ENCODE assay signal across 11 mouse cellular contexts in the genomic region with DNA sequence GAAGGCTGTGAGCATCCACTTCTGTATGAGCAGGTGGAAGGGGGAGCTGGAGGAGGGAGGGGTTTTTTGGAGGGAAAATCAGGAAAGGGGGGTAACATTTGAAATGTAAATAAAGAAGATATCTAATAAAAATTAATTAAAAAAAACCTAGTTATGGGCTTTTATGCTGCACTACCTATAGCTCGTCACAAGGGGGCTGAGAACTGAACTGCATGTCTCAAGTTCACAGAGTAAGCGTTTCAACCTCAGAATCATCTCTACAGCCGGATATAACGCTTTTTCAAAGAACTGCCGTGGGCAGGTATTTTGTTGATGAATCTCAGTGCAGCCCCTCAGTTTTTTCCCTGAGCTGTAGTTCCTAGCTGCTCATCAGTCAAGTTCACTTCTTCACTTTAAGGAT. TPM values are rescaled to one million over a fixed set of nuclear protein-coding genes. Genes with fewer than 3 reads are reported as not detected.
A peak's percentile ranks its signal among the peaks of the same experiment; 100 is the strongest.
DNase-seq lines count a peak whose midpoint lies in the region; ATAC-seq and TF ChIP-seq lines count a peak whose summit lies in the region.
"Had no signal": no experiment of that assay in that cellular context is flagged by ENCODE, and none has a peak within 500 bp of the region (broad histone marks: within the 10 kb centered on the region; RNA-seq: fewer than 3 reads in every experiment).

No protein-coding gene starts in this region.

- no peak for DNase-seq in heart, postnatal 0 days (ENCODE audit: low spot score)
- DNase-seq in midbrain, embryonic 11.5 days (ENCODE audit: low spot score, missing footprints), result peak; percentile 89
- DNase-seq in R1 (ENCODE audit: low read depth, low spot score), result peak; percentile 22
- DNase-seq in induced T-regulatory cell, adult 2 months (ENCODE audit: low read depth), result peak; percentile 33
- no peak for DNase-seq in lung, postnatal 36 days
- DNase-seq in spleen, postnatal 14 days (ENCODE audit: low spot score in 2 of 2), result no peak
- DNase-seq: adrenal gland, postnatal 36 days had no signal

- 24% methylated on average over 5 of the region's 5 CpGs for WGBS in heart, postnatal 0 days
- WGBS in heart, embryonic 11.5 days (ENCODE audit: insufficient replicate concordance), result 34% methylated on average over 5 of the region's 5 CpGs
- WGBS in midbrain, embryonic 11.5 days, result 40% methylated on average over 5 of the region's 5 CpGs
- 28% methylated on average over 5 of the region's 5 CpGs for WGBS in midbrain, embryonic 15.5 days

- no peak overlapping the region for H3K9ac ChIP-seq in heart, postnatal 0 days (replicated peaks; ENCODE audit: low read depth, low read length)
- no peak overlapping the region for H3K9ac ChIP-seq in heart, embryonic 11.5 days (ENCODE audit: low read depth, low read length)
- H3K9ac ChIP-seq in midbrain, embryonic 11.5 days (ENCODE audit: low read length), result no peak overlapping the region
- no peak overlapping the region for H3K9ac ChIP-seq in midbrain, embryonic 15.5 days
- H3K9ac ChIP-seq: hindbrain, embryonic 12.5 days had no signal

- no peaks in the 10 kb centered on the region for H3K9me3 ChIP-seq in heart, postnatal 0 days (replicated peaks; ENCODE audit: control insufficient read depth, low read length)
- no peaks in the 10 kb centered on the region for H3K9me3 ChIP-seq in heart, embryonic 11.5 days (replicated peaks; ENCODE audit: control insufficient read depth, low read length)
- no peaks in the 10 kb centered on the region for H3K9me3 ChIP-seq in midbrain, embryonic 11.5 days (ENCODE audit: control insufficient read depth, low read length)
- H3K9me3 ChIP-seq in midbrain, embryonic 15.5 days, result no peaks in the 10 kb centered on the region
- H3K9me3 ChIP-seq: hindbrain, embryonic 12.5 days had no signal

- TF ChIP-seq CTCF in heart, postnatal 0 days (IDR thresholded peaks at IDR 0.05; ENCODE audit: low read depth), result peak; percentile 49

- H3K4me3 ChIP-seq in heart, postnatal 0 days (ENCODE audit: low read depth, low read length), result no peak overlapping the region
- no peak overlapping the region for H3K4me3 ChIP-seq in heart, embryonic 11.5 days (ENCODE audit: low read depth, low read length)
- no peak overlapping the region for H3K4me3 ChIP-seq in midbrain, embryonic 11.5 days (ENCODE audit: low read depth, low read length)
- no peak overlapping the region for H3K4me3 ChIP-seq in midbrain, embryonic 15.5 days
- H3K4me3 ChIP-seq: hindbrain, embryonic 12.5 days; myocyte had no signal

- no peaks in the 10 kb centered on the region for H3K4me1 ChIP-seq in heart, postnatal 0 days (ENCODE audit: control insufficient read depth, insufficient read depth)
- no peaks in the 10 kb centered on the region; the same call in 1 of the 2 replicates for H3K4me1 ChIP-seq in heart, embryonic 11.5 days (ENCODE audit: control insufficient read depth, insufficient read depth, low read length)
- H3K4me1 ChIP-seq in midbrain, embryonic 11.5 days (ENCODE audit: control insufficient read depth, insufficient read depth, low read length), result no peaks in the 10 kb centered on the region
- no peaks in the 10 kb centered on the region for H3K4me1 ChIP-seq in midbrain, embryonic 15.5 days
- H3K4me1 ChIP-seq: hindbrain, embryonic 12.5 days had no signal

- H3K27ac ChIP-seq in heart, postnatal 0 days (ENCODE audit: low read depth), result no peak overlapping the region
- no peak overlapping the region for H3K27ac ChIP-seq in heart, embryonic 11.5 days (ENCODE audit: low read depth, low read length)
- no peak overlapping the region for H3K27ac ChIP-seq in midbrain, embryonic 11.5 days (ENCODE audit: low read depth, low read length)
- no peak overlapping the region for H3K27ac ChIP-seq in midbrain, embryonic 15.5 days
- H3K27ac ChIP-seq: hindbrain, embryonic 12.5 days had no signal

- no peak overlapping the region for H3K4me2 ChIP-seq in heart, postnatal 0 days (ENCODE audit: low read depth, low read length)
- H3K4me2 ChIP-seq in heart, embryonic 11.5 days, result no peak overlapping the region
- H3K4me2 ChIP-seq in midbrain, embryonic 11.5 days, result no peak overlapping the region
- no peak overlapping the region for H3K4me2 ChIP-seq in midbrain, embryonic 15.5 days
- H3K4me2 ChIP-seq: hindbrain, embryonic 12.5 days had no signal

- no peaks in the 10 kb centered on the region for H3K27me3 ChIP-seq in heart, postnatal 0 days (ENCODE audit: control insufficient read depth, insufficient read depth, low read length)
- H3K27me3 ChIP-seq in heart, embryonic 11.5 days (ENCODE audit: control insufficient read depth, insufficient read depth, low read length), result no peaks in the 10 kb centered on the region
- H3K27me3 ChIP-seq in midbrain, embryonic 11.5 days (ENCODE audit: control insufficient read depth, insufficient read depth, low read length), result no peaks in the 10 kb centered on the region
- no peaks in the 10 kb centered on the region for H3K27me3 ChIP-seq in midbrain, embryonic 15.5 days (replicated peaks)
- H3K27me3 ChIP-seq: hindbrain, embryonic 12.5 days had no signal

- no peak for ATAC-seq in heart, postnatal 0 days (ENCODE audit: insufficient read depth, low read depth)
- ATAC-seq in heart, embryonic 11.5 days (replicated peaks; ENCODE audit: insufficient number of reproducible peaks, low FRiP score, low TSS enrichment), result no peak
- no peak for ATAC-seq in midbrain, embryonic 11.5 days (ENCODE audit: low FRiP score)
- ATAC-seq in midbrain, embryonic 15.5 days (replicated peaks), result no peak

- H3K36me3 ChIP-seq in heart, postnatal 0 days (replicated peaks; ENCODE audit: control insufficient read depth, insufficient read depth, low read length), result no peaks in the 10 kb centered on the region
- H3K36me3 ChIP-seq in heart, embryonic 11.5 days (ENCODE audit: control insufficient read depth, insufficient read depth, low read length), result no peaks in the 10 kb centered on the region
- no peaks in the 10 kb centered on the region for H3K36me3 ChIP-seq in midbrain, embryonic 11.5 days (ENCODE audit: control insufficient read depth, insufficient read depth, low read length)
- no peaks in the 10 kb centered on the region for H3K36me3 ChIP-seq in midbrain, embryonic 15.5 days (replicated peaks)
- H3K36me3 ChIP-seq: hindbrain, embryonic 12.5 days had no signal

- no peak for TF ChIP-seq EP300 in heart, postnatal 0 days (IDR thresholded peaks at IDR 0.05; ENCODE audit: low read depth)

RNA-seq across cellular contexts. Expression of gene Bmp5, which starts 15.1 kb away (rescaled TPM):
- 0.27 and 2.8 TPM in 2 replicates for total RNA-seq in heart, postnatal 0 days (2014; rRNA removed; ENCODE audit: low replicate concordance)
- 2.4 TPM in 2 replicates for polyA plus RNA-seq in heart, postnatal 0 days (2015; fragmentation: Nextera tagmentation; extraction: Ambion mirVana)
- 11.2 and 14.5 TPM in 2 replicates for polyA plus RNA-seq in heart, embryonic 11.5 days (2014; fragmentation: Nextera tagmentation; extraction: Ambion mirVana)
- polyA plus RNA-seq in midbrain, embryonic 11.5 days (2014; fragmentation: Nextera tagmentation; extraction: Ambion mirVana), result 3.4 and 4.0 TPM in 2 replicates
- polyA plus RNA-seq in midbrain, embryonic 15.5 days (2015; fragmentation: Nextera tagmentation; extraction: Ambion mirVana), result 2.7 and 3.3 TPM in 2 replicates
- polyA plus RNA-seq: myocyte had no signal

Comparison
In these comparisons a context has a peak if more than half of its experiments do, and no peak if none do; other contexts are left out.
1. DNase-seq: peak in midbrain, embryonic 11.5 days (single experiment), R1 (single experiment) and induced T-regulatory cell, adult 2 months (single experiment); none in heart, postnatal 0 days (single experiment), lung, postnatal 36 days (single experiment) and spleen, postnatal 14 days (0 of 2).